Mouse (Mus musculus): Measurements from ENCODE around the gene Tgm1. TPM values are rescaled to one million over a fixed set of nuclear protein-coding genes. Genes with fewer than 3 reads are reported as not detected.

The Tgm1 gene
- polyA plus RNA-seq, 2 experiments = 2.0 to 2.4 TPM

GRCm38 (mm10) chr14:55706051-55706600 lies 7.6 kb downstream of the Tgm1 start:
- Histone ChIP-seq H3K27ac (no peak overlapping the region), H3K36me3 (replicated peaks; ENCODE audit: control insufficient read depth, insufficient read depth, low read depth) (no peaks in the 10 kb centered on the region), H3K4me2 (ENCODE audit: low read depth) (no peak overlapping the region), H3K9ac (replicated peaks) (no peak overlapping the region), H3K4me1 (replicated peaks; ENCODE audit: control insufficient read depth in 2 of 2, insufficient read depth in 2 of 2, low read length in 1 of 2) (peaks cover 0 to 22% of the 10 kb centered on the region in 2 experiments; a peak in 2 of 4 replicates), H3K4me3 (ENCODE audit: insufficient read depth in 1 of 2, low read depth in 2 of 2, low read length in 2 of 2) (no peak overlapping the region), H3K27me3 (ENCODE audit: control insufficient read depth, insufficient read depth, low read length) (no peaks in the 10 kb centered on the region), H3K9me3 (ENCODE audit: control insufficient read depth, low read length) (no peaks in the 10 kb centered on the region)
- ATAC-seq (ENCODE audit: insufficient read depth) (no peak), DNase-seq (ENCODE audit: low read depth in 3 of 3, low spot score in 3 of 3) (no peak)
- TF ChIP-seq EP300 (IDR thresholded peaks at IDR 0.05; ENCODE audit: low read depth) (no peak), CTCF (IDR thresholded peaks at IDR 0.05; ENCODE audit: low read depth) (no peak)
- 39% methylated on average over 8 of the region's 8 CpGs for WGBS (ENCODE audit: insufficient replicate concordance)

DNA sequence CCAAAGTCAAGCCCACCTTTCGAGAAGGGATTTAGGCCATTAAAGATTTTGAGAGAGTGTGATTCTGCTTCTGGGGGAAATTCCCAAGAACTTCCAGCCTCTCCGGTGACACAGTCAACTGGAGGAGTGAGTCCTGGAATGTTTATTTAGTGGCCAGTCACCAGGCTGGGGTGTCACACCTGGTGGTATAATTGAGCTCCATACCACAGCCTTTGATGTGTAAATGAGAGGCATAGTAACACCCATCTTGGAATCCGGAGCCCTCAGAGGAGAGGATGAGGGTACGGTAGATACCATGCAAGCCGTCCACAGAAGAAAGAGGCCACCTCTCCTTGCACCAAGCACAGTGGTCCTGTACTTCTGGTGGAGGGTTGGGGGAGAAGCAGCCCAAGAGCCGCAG lies 11.0 kb downstream of the Tgm1 start:
- H3K4me2 ChIP-seq (ENCODE audit: low read depth) = no peak overlapping the region
- ATAC-seq (ENCODE audit: insufficient read depth) (no peak), DNase-seq (ENCODE audit: low read depth in 3 of 3, low spot score in 3 of 3) (no peak)
- 68% methylated on average over 6 of the region's 6 CpGs for WGBS (ENCODE audit: insufficient replicate concordance)
- no peak overlapping the region for H3K27ac ChIP-seq
- no peak overlapping the region for H3K4me3 ChIP-seq (ENCODE audit: insufficient read depth in 1 of 2, low read depth in 2 of 2, low read length in 2 of 2)
- no peaks in the 10 kb centered on the region for H3K36me3 ChIP-seq (replicated peaks; ENCODE audit: control insufficient read depth, insufficient read depth, low read depth)
- H3K9me3 ChIP-seq (ENCODE audit: control insufficient read depth, low read length) = no peaks in the 10 kb centered on the region
- H3K4me1 ChIP-seq (replicated peaks; ENCODE audit: control insufficient read depth in 2 of 2, insufficient read depth in 2 of 2, low read length in 1 of 2) = peaks cover 0 to 22% of the 10 kb centered on the region in 2 experiments; a peak in 2 of 4 replicates
- H3K27me3 ChIP-seq (ENCODE audit: control insufficient read depth, insufficient read depth, low read length) = no peaks in the 10 kb centered on the region
- no peak overlapping the region for H3K9ac ChIP-seq (replicated peaks)
- TF ChIP-seq CTCF (IDR thresholded peaks at IDR 0.05; ENCODE audit: low read depth) (no peak), EP300 (IDR thresholded peaks at IDR 0.05; ENCODE audit: low read depth) (no peak)

DNA sequence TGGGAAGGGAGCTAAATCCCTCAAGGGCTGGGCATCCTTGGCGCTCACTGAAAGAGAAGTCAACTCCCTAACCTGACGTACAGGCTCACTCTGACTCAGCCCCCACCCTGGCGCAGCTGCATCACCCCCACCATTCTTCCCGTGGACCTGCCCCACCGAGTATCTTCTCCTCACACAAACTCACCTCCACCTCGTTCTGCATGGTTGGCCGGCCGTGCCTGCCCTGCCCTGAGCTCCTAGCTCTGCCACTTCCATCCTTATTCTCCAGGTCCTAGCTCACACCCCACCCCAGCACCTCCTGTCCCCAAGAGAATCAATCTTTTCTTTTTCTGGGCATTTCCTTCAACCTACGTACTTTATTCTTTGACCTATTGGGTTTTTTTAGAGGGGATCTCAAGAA lies 12.6 kb downstream of the Tgm1 start:
- ATAC-seq (ENCODE audit: insufficient read depth) (no peak), DNase-seq (ENCODE audit: low read depth in 3 of 3, low spot score in 3 of 3) (no peak)
- Histone ChIP-seq H3K27me3 (ENCODE audit: control insufficient read depth, insufficient read depth, low read length) (no peaks in the 10 kb centered on the region), H3K9me3 (ENCODE audit: control insufficient read depth, low read length) (no peaks in the 10 kb centered on the region), H3K27ac (no peak overlapping the region), H3K4me1 (replicated peaks; ENCODE audit: control insufficient read depth in 2 of 2, insufficient read depth in 2 of 2, low read length in 1 of 2) (peaks cover 0 to 8% of the 10 kb centered on the region in 2 experiments; a peak in 1 of 4 replicates), H3K36me3 (replicated peaks; ENCODE audit: control insufficient read depth, insufficient read depth, low read depth) (no peaks in the 10 kb centered on the region), H3K9ac (replicated peaks) (no peak overlapping the region), H3K4me3 (ENCODE audit: insufficient read depth in 1 of 2, low read depth in 2 of 2, low read length in 2 of 2) (no peak overlapping the region), H3K4me2 (ENCODE audit: low read depth) (no peak overlapping the region)
- TF ChIP-seq CTCF (IDR thresholded peaks at IDR 0.05; ENCODE audit: low read depth) (no peak), EP300 (IDR thresholded peaks at IDR 0.05; ENCODE audit: low read depth) (no peak)
- 66% methylated on average over 9 of the region's 9 CpGs for WGBS (ENCODE audit: insufficient replicate concordance)

GRCm38 (mm10) chr14:55697226-55697625 lies 16.5 kb downstream of the Tgm1 start:
- ATAC-seq (ENCODE audit: insufficient read depth) (no peak), DNase-seq (ENCODE audit: low read depth in 3 of 3, low spot score in 3 of 3) (no peak)
- no peak overlapping the region for H3K4me3 ChIP-seq (ENCODE audit: insufficient read depth in 1 of 2, low read depth in 2 of 2, low read length in 2 of 2)
- 0 out of 4 replicates have a peak, but pooled peaks cover 0 to 2% of the 10 kb centered on the region in 2 experiments for H3K4me1 ChIP-seq (replicated peaks; ENCODE audit: control insufficient read depth in 2 of 2, insufficient read depth in 2 of 2, low read length in 1 of 2)
- TF ChIP-seq CTCF (IDR thresholded peaks at IDR 0.05; ENCODE audit: low read depth) (no peak), EP300 (IDR thresholded peaks at IDR 0.05; ENCODE audit: low read depth) (no peak)
- H3K4me2 ChIP-seq (ENCODE audit: low read depth) = no peak overlapping the region
- H3K9ac ChIP-seq (replicated peaks) = no peak overlapping the region
- 46% methylated on average over 4 of the region's 4 CpGs for WGBS (ENCODE audit: insufficient replicate concordance)
- no peak overlapping the region for H3K27ac ChIP-seq
- no peaks in the 10 kb centered on the region for H3K36me3 ChIP-seq (replicated peaks; ENCODE audit: control insufficient read depth, insufficient read depth, low read depth)
- H3K27me3 ChIP-seq (ENCODE audit: control insufficient read depth, insufficient read depth, low read length) = no peaks in the 10 kb centered on the region
- no peaks in the 10 kb centered on the region for H3K9me3 ChIP-seq (ENCODE audit: control insufficient read depth, low read length)

DNA sequence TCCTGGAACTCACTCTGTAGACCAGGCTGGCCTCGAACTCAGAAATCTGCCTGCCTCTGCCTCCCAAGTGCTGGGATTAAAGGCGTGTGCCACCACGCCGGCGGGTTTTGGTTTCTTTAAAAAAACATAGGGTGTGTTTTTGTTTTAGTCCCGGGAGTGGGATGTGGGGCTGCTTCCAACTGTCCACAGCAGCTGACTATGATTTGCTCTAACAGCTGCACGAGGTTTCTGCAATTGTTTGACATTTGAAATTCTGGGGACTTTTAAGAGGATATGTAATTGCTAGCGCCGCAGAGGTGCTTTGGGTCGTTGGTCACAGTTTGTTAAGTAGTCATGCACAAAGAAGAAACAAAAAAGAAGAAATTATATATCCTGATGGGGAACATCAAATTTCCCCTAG lies 24.3 kb downstream of the Tgm1 start:
- no peaks in the 10 kb centered on the region for H3K27me3 ChIP-seq (ENCODE audit: control insufficient read depth, insufficient read depth, low read length)
- H3K36me3 ChIP-seq (replicated peaks; ENCODE audit: control insufficient read depth, insufficient read depth, low read depth) = no peaks in the 10 kb centered on the region
- no peak overlapping the region for H3K4me3 ChIP-seq (ENCODE audit: insufficient read depth in 1 of 2, low read depth in 2 of 2, low read length in 2 of 2)
- no peaks in the 10 kb centered on the region for H3K9me3 ChIP-seq (ENCODE audit: control insufficient read depth, low read length)
- DNase-seq (ENCODE audit: low read depth in 3 of 3, low spot score in 3 of 3) = no peak
- no peak for ATAC-seq (ENCODE audit: insufficient read depth)
- no peak overlapping the region for H3K27ac ChIP-seq
- H3K4me1 ChIP-seq (replicated peaks; ENCODE audit: control insufficient read depth in 2 of 2, insufficient read depth in 2 of 2, low read length in 1 of 2) = no peaks in the 10 kb centered on the region
- no peak for TF ChIP-seq EP300 (IDR thresholded peaks at IDR 0.05; ENCODE audit: low read depth)
- no peak for TF ChIP-seq CTCF (IDR thresholded peaks at IDR 0.05; ENCODE audit: low read depth)
- no peak overlapping the region for H3K9ac ChIP-seq (replicated peaks)
- 59% methylated on average over 10 of the region's 10 CpGs for WGBS (ENCODE audit: insufficient replicate concordance)
- no peak overlapping the region for H3K4me2 ChIP-seq (ENCODE audit: low read depth)
